Comparison of ENCODE assay signal across 31 mouse cellular contexts in the genomic region with DNA sequence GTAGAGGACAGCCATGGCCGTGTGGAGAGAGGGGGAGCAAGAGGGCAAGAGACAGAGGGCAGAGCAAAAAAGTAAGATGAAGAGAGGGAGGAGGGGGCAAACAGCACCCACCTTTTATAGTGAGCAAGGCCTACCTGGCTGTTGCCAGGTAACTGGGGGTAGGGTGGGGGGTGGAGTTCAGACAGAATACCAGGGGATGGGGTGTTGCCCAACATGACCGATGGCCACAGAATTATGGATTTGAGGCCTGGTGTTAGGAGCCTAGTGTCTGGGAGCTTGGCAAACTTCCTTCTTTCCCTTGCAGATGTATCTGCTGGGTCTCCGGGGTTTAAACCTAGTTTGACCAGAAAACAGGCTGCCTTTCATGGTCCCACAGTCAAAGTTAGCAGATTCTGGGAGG.
"Had no signal": no experiment of that assay in that cellular context is flagged by ENCODE, and none has a peak within 500 bp of the region (broad histone marks: within the 10 kb centered on the region; RNA-seq: fewer than 3 reads in every experiment).

No protein-coding gene starts in this region.

- DNase-seq: left cerebral cortex, postnatal 4 days; liver; liver, embryonic 13.5 days; lung, adult 18-20 months; lung, adult 2 months; lung, embryonic 14.5 days; lung, postnatal 10 days; lung, postnatal 14 days; lung, postnatal 36 days; lung, postnatal 4 days; midbrain, embryonic 14.5 days had no signal

- H3K9me3 ChIP-seq: limb, embryonic 10.5 days; limb, embryonic 12.5 days; limb, embryonic 13.5 days; limb, embryonic 15.5 days; liver, embryonic 13.5 days; liver, embryonic 15.5 days; lung, embryonic 15.5 days; midbrain, embryonic 10.5 days; midbrain, embryonic 12.5 days; midbrain, embryonic 13.5 days; midbrain, embryonic 15.5 days; neural tube, embryonic 12.5 days; neural tube, embryonic 13.5 days had no signal

- H3K27me3 ChIP-seq: limb, embryonic 13.5 days; liver, embryonic 13.5 days; liver, embryonic 15.5 days; lung, embryonic 15.5 days; midbrain, embryonic 12.5 days; midbrain, embryonic 13.5 days; midbrain, embryonic 15.5 days; neural tube, embryonic 12.5 days; neural tube, embryonic 13.5 days had no signal

- H3K27ac ChIP-seq: left cerebral cortex, adult 2 months; limb, embryonic 10.5 days; limb, embryonic 12.5 days; limb, embryonic 13.5 days; limb, embryonic 15.5 days; liver, embryonic 13.5 days; liver, embryonic 14.5 days; liver, embryonic 15.5 days; lung, embryonic 15.5 days; macrophage; midbrain, embryonic 10.5 days; midbrain, embryonic 12.5 days; midbrain, embryonic 13.5 days; midbrain, embryonic 15.5 days; neural tube, embryonic 12.5 days; neural tube, embryonic 13.5 days had no signal

- H3K4me2 ChIP-seq: limb, embryonic 12.5 days; limb, embryonic 13.5 days; limb, embryonic 15.5 days; liver, embryonic 13.5 days; liver, embryonic 15.5 days; lung, embryonic 14.5 days; lung, embryonic 15.5 days; midbrain, embryonic 11.5 days; midbrain, embryonic 12.5 days; midbrain, embryonic 13.5 days; midbrain, embryonic 15.5 days; neural tube, embryonic 12.5 days; neural tube, embryonic 13.5 days had no signal

- H3K36me3 ChIP-seq: limb, embryonic 10.5 days; limb, embryonic 12.5 days; limb, embryonic 13.5 days; limb, embryonic 15.5 days; liver, embryonic 13.5 days; liver, embryonic 15.5 days; lung, embryonic 15.5 days; midbrain, embryonic 10.5 days; midbrain, embryonic 12.5 days; midbrain, embryonic 13.5 days; midbrain, embryonic 15.5 days; neural tube, embryonic 12.5 days; neural tube, embryonic 13.5 days had no signal

- ATAC-seq: lung, postnatal 0 days; midbrain, embryonic 13.5 days; midbrain, embryonic 15.5 days; midbrain, embryonic 16.5 days had no signal

- H3K4me3 ChIP-seq: left cerebral cortex, adult 2 months; limb, embryonic 10.5 days; limb, embryonic 12.5 days; limb, embryonic 13.5 days; limb, embryonic 15.5 days; liver, embryonic 13.5 days; liver, embryonic 15.5 days; lung, embryonic 15.5 days; megakaryocyte, embryonic 14.5 days; midbrain, embryonic 10.5 days; midbrain, embryonic 12.5 days; midbrain, embryonic 13.5 days; midbrain, embryonic 15.5 days; myocyte; neural tube, embryonic 12.5 days; neural tube, embryonic 13.5 days had no signal

- H3K4me1 ChIP-seq: liver, embryonic 13.5 days; liver, embryonic 15.5 days; midbrain, embryonic 15.5 days had no signal

- H3K9ac ChIP-seq: limb, embryonic 12.5 days; limb, embryonic 13.5 days; limb, embryonic 15.5 days; liver, embryonic 13.5 days; liver, embryonic 14.5 days; liver, embryonic 15.5 days; lung, embryonic 14.5 days; lung, embryonic 15.5 days; midbrain, embryonic 12.5 days; midbrain, embryonic 13.5 days; midbrain, embryonic 15.5 days; neural tube, embryonic 12.5 days; neural tube, embryonic 13.5 days had no signal
